Mouse (Mus musculus): Measurements from ENCODE around the gene Olfr1394.
A peak's percentile ranks its signal among the peaks of the same experiment; 100 is the strongest.
"Not testable (repeated sequence)": the region's sequence is repeated elsewhere in the genome, so short reads cannot be mapped to it uniquely, and the experiment has no call there.

The Olfr1394 gene

DNA sequence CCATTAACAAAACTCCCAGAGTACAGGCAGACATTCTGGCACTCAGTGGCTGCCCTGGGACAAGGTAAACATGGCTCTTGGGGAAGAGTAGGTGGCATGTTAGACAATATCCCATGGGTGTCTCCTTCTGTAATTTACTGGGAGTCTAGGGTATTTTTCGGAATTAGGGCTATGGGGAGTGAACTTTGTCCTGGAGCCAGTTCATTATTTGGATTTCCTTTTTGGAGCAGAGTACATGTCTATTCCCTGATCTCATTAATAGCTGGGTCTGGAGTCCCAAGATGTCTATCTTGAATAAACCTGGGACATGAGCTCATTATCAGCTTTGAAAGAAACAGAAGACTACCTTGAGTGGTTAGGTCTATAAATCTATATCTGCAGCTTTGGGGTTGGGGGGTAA lies at the start of gene Olfr1394:
TSS of gene Olfr1394 (plus strand) at position 301 of the 400 bp plus-strand sequence.
- DNase-seq = no peak

DNA sequence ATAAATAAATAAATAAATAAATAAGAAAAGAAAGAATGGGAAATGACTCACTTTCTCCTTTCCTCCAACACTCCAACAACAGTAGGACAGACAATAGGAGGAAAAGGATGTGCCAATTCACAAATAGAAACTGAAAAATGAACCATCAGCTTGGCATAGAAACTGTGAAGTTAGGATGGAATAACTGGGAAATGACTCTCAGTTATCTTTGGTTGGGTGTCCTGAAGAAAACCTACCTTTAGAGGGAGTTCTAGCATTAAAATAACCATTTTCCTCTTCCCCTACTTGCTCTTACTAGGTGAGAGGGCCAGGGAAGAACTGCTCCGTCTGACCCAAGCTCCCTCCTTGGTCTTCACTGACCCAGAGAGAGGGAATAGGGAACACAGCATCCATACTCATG lies 48.4 kb upstream of the Olfr1394 start:
- DNase-seq = no peak

- DNase-seq = no peak
These were observed 46.3 kb upstream of the Olfr1394 start for GRCm38 (mm10) chr11:49107650-49108537.

GRCm38 (mm10) chr11:49108833-49109232 lies 45.3 kb upstream of the Olfr1394 start:
- DNase-seq = peak; percentile 68

DNA sequence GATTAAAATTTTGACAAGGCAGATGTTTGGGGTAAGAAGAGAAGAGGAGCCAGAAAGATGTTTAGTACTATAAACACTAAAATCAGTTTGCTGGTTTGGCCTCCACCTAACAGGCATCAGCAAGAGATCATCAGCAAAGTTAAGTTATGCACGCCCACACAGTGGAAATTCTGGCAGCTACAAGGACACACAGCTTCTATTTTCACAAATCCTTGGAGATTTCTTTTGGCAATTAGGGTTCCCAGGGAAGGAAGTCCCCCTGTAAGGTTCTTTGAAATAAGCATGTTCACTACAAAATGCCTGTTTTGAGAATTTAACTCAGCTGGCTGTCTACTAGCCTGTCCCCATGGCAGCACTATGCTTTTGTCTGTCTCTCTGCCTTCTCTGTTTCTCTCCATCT lies 43.2 kb upstream of the Olfr1394 start:
- DNase-seq = no peak

GRCm38 (mm10) chr11:49112624-49113219 lies 41.5 kb upstream of the Olfr1394 start:
- no peak for DNase-seq

DNA sequence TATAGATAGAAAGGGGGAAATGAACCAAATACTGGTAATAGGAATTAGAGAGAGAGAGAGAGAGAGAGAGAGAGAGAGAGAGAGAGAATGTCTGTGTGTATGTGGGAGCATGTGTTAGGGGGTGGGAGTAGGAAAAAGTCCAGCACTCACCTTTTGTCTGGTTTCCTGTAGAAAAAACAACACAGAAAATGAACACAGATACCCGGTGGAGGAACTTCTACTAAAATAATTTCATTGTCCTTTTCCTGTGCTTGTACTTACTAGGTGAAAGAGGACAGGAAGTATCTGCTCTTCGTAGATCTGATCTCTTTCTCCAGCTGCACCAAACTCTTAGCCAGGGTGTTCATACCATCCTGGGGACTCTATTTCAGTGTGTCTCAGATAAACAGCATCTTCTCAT lies 40.0 kb upstream of the Olfr1394 start:
- no peak for DNase-seq

- no peak for DNase-seq
These were observed 39.4 kb upstream of the Olfr1394 start, which contains the start of gene Olfr1396 for GRCm38 (mm10) chr11:49114774-49115173. Olfr1396 (minus strand) TSS chr11:49114874.

GRCm38 (mm10) chr11:49119635-49120034 lies 34.5 kb upstream of the Olfr1394 start:
- DNase-seq = no peak

GRCm38 (mm10) chr11:49124169-49124568 lies 30.0 kb upstream of the Olfr1394 start:
- no peak for DNase-seq

GRCm38 (mm10) chr11:49141974-49142373 lies 12.2 kb upstream of the Olfr1394 start, which contains the start of gene Olfr1395:
Olfr1395 (plus strand) TSS chr11:49142274.
- no peak for DNase-seq

DNA sequence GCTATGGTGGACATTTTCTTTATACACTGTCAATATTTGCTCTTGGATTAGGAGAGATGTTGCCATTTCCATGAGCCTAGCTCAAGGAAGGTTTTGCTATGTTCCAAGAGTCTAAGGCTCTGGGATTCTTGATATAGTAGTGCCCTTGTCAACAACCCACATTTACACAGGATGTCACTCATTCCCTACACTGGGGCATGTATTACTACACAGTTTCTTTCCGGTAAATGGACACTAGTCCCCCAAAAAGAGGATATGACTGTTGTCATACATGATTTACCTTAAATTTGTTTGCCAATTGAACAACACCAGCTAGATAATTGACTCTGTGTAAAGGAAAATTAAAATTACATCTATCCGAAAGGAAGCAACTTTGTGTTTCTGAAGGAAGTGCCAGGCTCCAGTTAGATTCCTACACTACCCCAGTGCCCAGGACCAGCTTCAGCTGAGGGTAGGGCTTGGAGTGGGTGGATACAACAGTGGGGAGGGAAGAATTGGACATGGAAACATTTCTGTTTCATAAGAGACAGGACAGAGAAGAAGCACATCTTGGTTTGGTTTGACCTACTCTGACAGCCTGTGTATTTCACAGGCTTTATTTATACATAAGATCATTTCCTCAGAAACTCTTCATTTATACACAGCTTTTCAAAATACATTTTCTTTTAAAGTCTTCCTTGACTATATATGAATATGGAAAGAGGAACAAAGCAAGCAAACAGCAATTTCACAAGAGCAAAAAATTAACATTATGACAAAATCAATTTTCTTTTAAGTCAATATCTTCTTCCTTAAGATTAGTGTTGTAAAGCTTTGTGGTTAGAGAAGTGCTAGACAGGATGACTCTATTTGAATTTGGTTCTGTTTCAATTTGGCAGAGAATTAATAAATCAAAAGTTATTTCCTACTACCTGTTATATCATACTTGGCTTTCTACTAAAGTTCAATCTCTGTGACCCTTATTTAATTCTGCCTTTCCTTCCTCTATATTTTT lies 2.9 kb downstream of the Olfr1394 start:
- DNase-seq = no peak

GRCm38 (mm10) chr11:49168839-49169611 lies 14.8 kb downstream of the Olfr1394 start:
- DNase-seq = no peak

GRCm38 (mm10) chr11:49170576-49170975 lies 16.4 kb downstream of the Olfr1394 start:
- DNase-seq = peak; percentile 30

- no peak for DNase-seq
These were observed 21.2 kb downstream of the Olfr1394 start for GRCm38 (mm10) chr11:49175345-49175744.

DNA sequence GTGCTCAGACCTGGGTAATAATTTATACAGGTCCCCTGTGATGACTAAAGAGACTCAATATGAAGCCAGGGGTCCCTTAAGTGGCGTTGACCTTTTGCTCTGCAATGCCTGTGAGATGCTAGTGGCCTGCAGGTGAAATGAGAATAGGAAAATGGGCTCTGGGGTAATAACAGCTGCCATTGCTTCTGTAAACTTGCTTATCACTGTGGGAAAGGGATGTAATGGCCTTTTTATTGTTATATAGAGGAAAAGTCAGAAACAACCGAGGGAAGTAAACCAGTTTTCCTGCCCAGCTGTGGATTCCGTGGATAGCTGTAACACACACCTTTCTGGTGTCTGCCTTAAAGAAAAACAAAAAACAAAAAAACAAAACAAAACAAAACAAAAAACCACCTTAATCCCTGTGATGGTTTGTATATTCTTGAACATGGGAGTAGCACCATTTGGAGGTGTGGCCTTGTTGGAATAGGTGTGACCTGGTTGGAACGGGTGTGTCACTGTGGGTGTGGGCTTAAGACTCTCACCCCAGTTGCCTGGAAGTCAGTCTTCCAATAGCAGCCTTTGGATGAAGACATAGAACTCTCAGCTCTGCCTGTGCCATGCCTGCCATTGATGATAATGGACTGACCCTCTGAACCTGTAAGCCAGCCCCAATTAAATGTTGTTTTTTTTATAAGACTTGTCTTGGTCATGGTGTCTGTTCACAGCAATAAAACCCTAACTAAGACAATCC lies 22.0 kb downstream of the Olfr1394 start:
- DNase-seq = not testable (repeated sequence)

- no peak for DNase-seq
These were observed 29.0 kb downstream of the Olfr1394 start for GRCm38 (mm10) chr11:49183172-49183571.

GRCm38 (mm10) chr11:49186452-49186851 lies 32.3 kb downstream of the Olfr1394 start:
- no peak for DNase-seq

DNA sequence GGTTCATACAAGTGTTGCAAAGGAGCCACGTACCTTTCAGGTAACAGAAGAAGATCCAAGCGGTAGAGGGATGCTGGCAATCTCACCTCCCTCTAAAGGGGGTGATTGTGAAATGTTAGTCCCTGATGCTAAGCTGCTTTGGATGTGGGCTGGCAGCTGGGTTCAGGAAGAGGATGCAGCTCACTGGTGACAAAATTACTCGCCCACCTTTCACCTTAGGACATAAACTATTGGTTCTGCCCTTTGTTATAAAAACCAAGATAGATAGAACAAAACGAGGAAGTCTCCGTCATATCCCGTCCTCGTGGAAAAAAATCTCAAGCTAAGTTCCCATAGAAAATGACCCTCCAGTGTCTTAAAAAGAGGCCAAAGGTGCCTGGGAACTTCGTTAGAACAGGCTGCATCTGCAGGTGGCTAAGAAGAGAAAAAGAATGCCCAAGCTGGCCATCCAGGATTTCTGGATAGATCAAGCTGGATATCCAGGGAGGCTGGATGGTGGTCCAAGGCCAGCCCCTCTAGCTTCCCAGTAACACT lies 32.8 kb downstream of the Olfr1394 start, which contains the start of gene Btnl9:
TSS of gene Btnl9 (minus strand) at position 205 of the 534 bp plus-strand sequence.
- DNase-seq = no peak

DNA sequence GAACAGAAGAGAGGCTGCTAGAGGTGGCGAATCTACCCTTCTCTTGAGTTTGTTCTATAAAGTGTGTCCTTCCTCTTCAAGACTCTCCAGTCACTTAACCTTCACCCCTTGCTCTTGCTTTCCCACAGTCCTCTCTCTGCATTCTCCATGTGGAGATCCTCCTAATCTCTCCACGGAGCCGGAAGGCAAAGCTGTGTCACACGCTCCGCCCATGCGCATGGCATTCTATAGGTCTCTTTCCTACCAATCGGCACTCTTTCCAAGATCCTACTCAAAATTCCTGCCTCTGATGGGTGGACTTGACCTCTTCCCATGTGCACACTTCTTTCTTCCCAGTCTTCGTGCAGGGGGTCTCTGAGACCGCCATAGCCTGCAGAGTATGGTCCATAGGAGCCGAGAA lies 33.5 kb downstream of the Olfr1394 start:
- DNase-seq = no peak

GRCm38 (mm10) chr11:49189737-49190136 lies 35.6 kb downstream of the Olfr1394 start:
- DNase-seq = peak; percentile 94
